Mouse (Mus musculus): ENCODE measurements around the gene Krtcap2. TPM values are rescaled to one million over a fixed set of nuclear protein-coding genes. Genes with fewer than 3 reads are reported as not detected.

Krtcap2 gene
- polyA plus RNA-seq, 1 experiment from 2014 or later, result 334 TPM

GRCm38 (mm10) chr3:89280606-89281511 is 35.1 kb downstream of the Krtcap2 start, which contains the start of gene Efna1:
TSS of gene Efna1 (minus strand) at chr3:89281142.
- Histone ChIP-seq H3K4me3 (ENCODE audit: low read length) (peak within 1 kb of the TSS; percentile 75), H3K4me1 (ENCODE audit: control insufficient read depth, insufficient read depth, low read length) (peaks cover 35% of the 10 kb centered on the region), H3K9me3 (ENCODE audit: control insufficient read depth, low read length) (no peaks in the 10 kb centered on the region), H3K4me2 (ENCODE audit: low read depth, low read length) (peak within 1 kb of the TSS; percentile 82), H3K9ac (ENCODE audit: low read depth, low read length) (peak within 1 kb of the TSS; percentile 87), H3K36me3 (ENCODE audit: control insufficient read depth, insufficient read depth, low read length) (no peaks in the 10 kb centered on the region), H3K27ac (ENCODE audit: low read length) (peak within 1 kb of the TSS; percentile 98), H3K27me3 (replicated peaks; ENCODE audit: control insufficient read depth, insufficient read depth, low read length) (no peaks in the 10 kb centered on the region)
- WGBS, result under 1% methylated on average over 52 of the region's 52 CpGs
- peak; percentile 85 for ATAC-seq

DNA sequence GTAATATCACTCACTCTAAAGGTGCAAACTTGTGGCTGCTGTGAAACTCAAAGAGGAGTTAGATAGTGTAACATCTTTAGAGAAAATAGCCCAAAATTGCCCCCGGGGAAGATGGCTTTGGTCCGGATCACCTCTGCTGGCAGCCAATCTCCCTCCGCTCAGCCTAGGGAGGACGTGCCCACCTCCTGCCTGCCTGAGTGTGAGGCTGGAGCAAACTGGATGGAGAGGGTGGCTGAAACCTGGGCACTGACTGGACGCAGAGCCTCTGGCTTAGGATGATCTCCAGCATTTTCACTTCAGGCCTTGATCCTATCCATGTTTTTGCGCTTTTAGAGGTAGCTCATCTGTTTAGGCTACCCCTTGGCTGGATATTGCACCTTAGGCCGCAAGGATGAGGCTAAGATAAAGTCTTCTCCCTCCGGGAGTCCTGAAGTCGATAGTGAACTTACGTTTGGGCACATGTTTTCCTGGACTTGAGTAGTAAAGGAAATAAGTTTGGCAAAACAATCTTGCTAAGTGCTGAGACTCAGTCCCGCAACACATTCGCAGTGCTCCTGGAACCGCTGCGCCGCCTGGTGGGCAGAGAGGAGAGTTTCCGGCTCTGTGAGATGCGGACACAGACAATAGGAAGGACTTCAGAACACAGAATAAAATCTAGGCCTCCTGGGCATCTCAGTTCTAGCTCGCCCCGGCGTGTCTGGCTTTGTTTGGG is 36.0 kb downstream of the Krtcap2 start:
- Histone ChIP-seq H3K27ac (ENCODE audit: low read length) (peak overlapping the region; percentile 98), H3K4me2 (ENCODE audit: low read depth, low read length) (peak overlapping the region; percentile 82), H3K4me3 (ENCODE audit: low read length) (peak overlapping the region; percentile 75; the same call in 1 of the 2 replicates), H3K27me3 (replicated peaks; ENCODE audit: control insufficient read depth, insufficient read depth, low read length) (no peaks in the 10 kb centered on the region), H3K9me3 (ENCODE audit: control insufficient read depth, low read length) (no peaks in the 10 kb centered on the region), H3K4me1 (ENCODE audit: control insufficient read depth, insufficient read depth, low read length) (peaks cover 31% of the 10 kb centered on the region), H3K36me3 (ENCODE audit: control insufficient read depth, insufficient read depth, low read length) (no peaks in the 10 kb centered on the region), H3K9ac (ENCODE audit: low read depth, low read length) (peak overlapping the region; percentile 87)
- no peak for ATAC-seq
- 13% methylated on average over 20 of the region's 20 CpGs for WGBS

GRCm38 (mm10) chr3:89282291-89282643 is 36.5 kb downstream of the Krtcap2 start:
- 26% methylated on average over 4 of the region's 4 CpGs for WGBS
- Histone ChIP-seq H3K4me2 (ENCODE audit: low read depth, low read length) (no peak overlapping the region), H3K27me3 (replicated peaks; ENCODE audit: control insufficient read depth, insufficient read depth, low read length) (no peaks in the 10 kb centered on the region), H3K4me3 (ENCODE audit: low read length) (no peak overlapping the region), H3K9ac (ENCODE audit: low read depth, low read length) (0 out of 2 replicates have a peak overlapping the region, but pooled peaks have one; percentile 34), H3K36me3 (ENCODE audit: control insufficient read depth, insufficient read depth, low read length) (no peaks in the 10 kb centered on the region), H3K9me3 (ENCODE audit: control insufficient read depth, low read length) (no peaks in the 10 kb centered on the region), H3K27ac (ENCODE audit: low read length) (no peak overlapping the region; the same call in 1 of the 2 replicates), H3K4me1 (ENCODE audit: control insufficient read depth, insufficient read depth, low read length) (peaks cover 26% of the 10 kb centered on the region)
- no peak for ATAC-seq

DNA sequence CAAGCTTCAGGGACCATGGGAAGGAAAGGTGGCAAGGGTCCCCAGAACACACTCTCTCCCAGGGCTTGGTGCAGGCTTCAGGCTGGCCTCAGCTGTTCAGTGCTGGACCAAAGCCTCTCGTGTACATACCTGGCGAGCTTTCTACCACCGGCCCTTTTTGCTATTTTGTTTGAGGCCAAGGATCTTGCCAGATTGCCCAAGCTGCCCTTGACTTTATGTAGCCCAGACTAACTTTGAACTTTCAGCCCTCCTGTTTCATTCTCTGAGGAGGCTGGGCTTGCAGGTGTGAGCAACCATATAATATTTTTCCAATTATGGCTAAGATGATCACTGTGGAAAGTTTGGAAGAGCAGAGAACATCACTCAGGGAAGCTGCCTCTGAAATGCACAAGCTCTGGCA is 38.5 kb downstream of the Krtcap2 start:
- WGBS, result 85% methylated on average over 3 of the region's 3 CpGs
- H3K4me1 ChIP-seq (ENCODE audit: control insufficient read depth, insufficient read depth, low read length), result peaks cover 21% of the 10 kb centered on the region
- no peak overlapping the region for H3K9ac ChIP-seq (ENCODE audit: low read depth, low read length)
- no peak overlapping the region for H3K27ac ChIP-seq (ENCODE audit: low read length)
- no peak overlapping the region for H3K4me2 ChIP-seq (ENCODE audit: low read depth, low read length)
- no peak overlapping the region for H3K4me3 ChIP-seq (ENCODE audit: low read length)
- no peak for ATAC-seq
- no peaks in the 10 kb centered on the region for H3K36me3 ChIP-seq (ENCODE audit: control insufficient read depth, insufficient read depth, low read length)
- no peaks in the 10 kb centered on the region for H3K27me3 ChIP-seq (replicated peaks; ENCODE audit: control insufficient read depth, insufficient read depth, low read length)
- H3K9me3 ChIP-seq (ENCODE audit: control insufficient read depth, low read length), result no peaks in the 10 kb centered on the region

DNA sequence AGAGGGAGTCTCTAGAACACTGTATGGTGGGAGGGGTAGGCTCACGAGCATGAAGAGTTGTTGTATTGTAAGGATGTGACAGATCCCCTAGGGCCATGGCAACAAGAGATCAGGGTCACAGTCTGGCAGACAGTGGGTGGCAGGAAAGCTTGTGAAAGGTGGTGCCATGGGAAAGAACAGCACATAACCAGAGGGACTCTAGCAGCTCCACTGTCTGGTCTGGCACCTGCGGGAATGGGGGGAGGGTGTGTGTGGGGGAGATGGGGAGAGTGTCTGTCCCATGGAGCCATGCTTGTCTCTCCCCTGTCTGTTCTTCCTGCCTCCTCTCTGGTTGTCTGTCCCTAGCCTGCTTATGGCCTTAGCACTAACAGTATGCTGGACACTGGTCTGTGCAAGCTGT is 39.8 kb downstream of the Krtcap2 start:
- Histone ChIP-seq H3K4me2 (ENCODE audit: low read depth, low read length) (no peak overlapping the region), H3K4me1 (ENCODE audit: control insufficient read depth, insufficient read depth, low read length) (peaks cover 17% of the 10 kb centered on the region), H3K4me3 (ENCODE audit: low read length) (no peak overlapping the region), H3K27me3 (replicated peaks; ENCODE audit: control insufficient read depth, insufficient read depth, low read length) (no peaks in the 10 kb centered on the region), H3K36me3 (ENCODE audit: control insufficient read depth, insufficient read depth, low read length) (no peaks in the 10 kb centered on the region), H3K27ac (ENCODE audit: low read length) (no peak overlapping the region; the same call in 1 of the 2 replicates), H3K9ac (ENCODE audit: low read depth, low read length) (no peak overlapping the region), H3K9me3 (ENCODE audit: control insufficient read depth, low read length) (no peaks in the 10 kb centered on the region)
- ATAC-seq, result no peak
- 52% methylated on average over 2 of the region's 2 CpGs for WGBS

DNA sequence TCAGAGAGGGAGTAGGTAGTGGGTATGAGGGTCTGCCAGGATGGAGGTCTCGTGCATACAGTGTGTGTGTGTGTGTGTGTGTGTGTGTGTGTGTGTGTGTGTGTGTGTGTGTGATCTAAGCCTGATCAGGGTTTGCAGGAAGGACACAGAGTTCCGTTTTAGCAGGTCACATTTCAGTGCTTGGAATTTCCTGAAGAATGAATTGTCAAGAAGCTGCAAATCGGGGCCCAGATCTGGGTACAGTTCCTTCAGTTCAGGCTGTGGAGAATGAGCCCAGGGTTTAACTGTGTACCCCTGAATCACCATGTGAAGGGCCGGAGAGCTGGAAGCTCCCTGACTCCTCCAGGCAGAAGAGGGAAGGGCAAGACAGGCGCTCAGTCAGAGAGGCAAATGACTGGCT is 41.5 kb downstream of the Krtcap2 start:
- no peaks in the 10 kb centered on the region for H3K27me3 ChIP-seq (replicated peaks; ENCODE audit: control insufficient read depth, insufficient read depth, low read length)
- no peak overlapping the region for H3K9ac ChIP-seq (ENCODE audit: low read depth, low read length)
- peaks cover 3% of the 10 kb centered on the region; the same call in 1 of the 2 replicates for H3K4me1 ChIP-seq (ENCODE audit: control insufficient read depth, insufficient read depth, low read length)
- H3K4me3 ChIP-seq (ENCODE audit: low read length), result no peak overlapping the region
- no peak overlapping the region for H3K4me2 ChIP-seq (ENCODE audit: low read depth, low read length)
- no peak for ATAC-seq
- H3K36me3 ChIP-seq (ENCODE audit: control insufficient read depth, insufficient read depth, low read length), result no peaks in the 10 kb centered on the region
- H3K9me3 ChIP-seq (ENCODE audit: control insufficient read depth, low read length), result no peaks in the 10 kb centered on the region
- peak overlapping the region; percentile 32; the same call in 1 of the 2 replicates for H3K27ac ChIP-seq (ENCODE audit: low read length)
- 60% methylated on average over 5 of the region's 5 CpGs for WGBS

DNA sequence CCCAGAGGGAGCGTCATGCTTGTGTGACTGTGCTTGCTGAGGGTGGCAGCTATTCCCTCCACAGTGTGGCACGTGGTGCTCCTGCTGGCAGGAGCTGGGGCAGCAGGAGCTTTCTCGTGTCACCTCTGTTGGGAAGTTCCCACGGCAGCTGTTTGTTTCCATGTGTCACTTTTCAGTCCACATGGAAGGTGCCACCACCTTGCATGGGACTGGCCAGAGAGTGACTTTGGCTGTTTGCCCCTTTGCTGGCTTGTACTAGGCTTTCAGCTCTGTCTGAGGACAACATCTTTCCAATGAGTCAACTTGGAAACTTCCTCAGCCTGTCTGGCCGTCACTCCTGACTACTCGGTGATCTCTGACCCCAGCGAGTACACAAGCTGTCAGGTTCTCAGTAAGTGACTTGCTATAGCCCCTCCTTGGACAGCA is 42.8 kb downstream of the Krtcap2 start:
- H3K4me1 ChIP-seq (ENCODE audit: control insufficient read depth, insufficient read depth, low read length), result peaks cover 3% of the 10 kb centered on the region; the same call in 1 of the 2 replicates
- H3K9ac ChIP-seq (ENCODE audit: low read depth, low read length), result no peak overlapping the region
- H3K27ac ChIP-seq (ENCODE audit: low read length), result no peak overlapping the region
- no peaks in the 10 kb centered on the region for H3K9me3 ChIP-seq (ENCODE audit: control insufficient read depth, low read length)
- peak; percentile 36; the same call in 1 of the 2 replicates for ATAC-seq
- H3K36me3 ChIP-seq (ENCODE audit: control insufficient read depth, insufficient read depth, low read length), result no peaks in the 10 kb centered on the region
- WGBS, result 40% methylated on average over 7 of the region's 7 CpGs
- H3K27me3 ChIP-seq (replicated peaks; ENCODE audit: control insufficient read depth, insufficient read depth, low read length), result no peaks in the 10 kb centered on the region
- H3K4me2 ChIP-seq (ENCODE audit: low read depth, low read length), result no peak overlapping the region
- H3K4me3 ChIP-seq (ENCODE audit: low read length), result no peak overlapping the region

- no peaks in the 10 kb centered on the region for H3K36me3 ChIP-seq (ENCODE audit: control insufficient read depth, insufficient read depth, low read length)
- peaks cover 8% of the 10 kb centered on the region for H3K4me1 ChIP-seq (ENCODE audit: control insufficient read depth, insufficient read depth, low read length)
- H3K9ac ChIP-seq (ENCODE audit: low read depth, low read length), result no peak overlapping the region
- no peak overlapping the region for H3K4me3 ChIP-seq (ENCODE audit: low read length)
- no peaks in the 10 kb centered on the region for H3K27me3 ChIP-seq (replicated peaks; ENCODE audit: control insufficient read depth, insufficient read depth, low read length)
- no peaks in the 10 kb centered on the region for H3K9me3 ChIP-seq (ENCODE audit: control insufficient read depth, low read length)
- no peak overlapping the region for H3K27ac ChIP-seq (ENCODE audit: low read length)
- H3K4me2 ChIP-seq (ENCODE audit: low read depth, low read length), result no peak overlapping the region
- no peak for ATAC-seq
- WGBS, result 56% methylated on average over 10 of the region's 10 CpGs
Measured at GRCm38 (mm10) chr3:89291874-89292273, 46.1 kb downstream of the Krtcap2 start.

DNA sequence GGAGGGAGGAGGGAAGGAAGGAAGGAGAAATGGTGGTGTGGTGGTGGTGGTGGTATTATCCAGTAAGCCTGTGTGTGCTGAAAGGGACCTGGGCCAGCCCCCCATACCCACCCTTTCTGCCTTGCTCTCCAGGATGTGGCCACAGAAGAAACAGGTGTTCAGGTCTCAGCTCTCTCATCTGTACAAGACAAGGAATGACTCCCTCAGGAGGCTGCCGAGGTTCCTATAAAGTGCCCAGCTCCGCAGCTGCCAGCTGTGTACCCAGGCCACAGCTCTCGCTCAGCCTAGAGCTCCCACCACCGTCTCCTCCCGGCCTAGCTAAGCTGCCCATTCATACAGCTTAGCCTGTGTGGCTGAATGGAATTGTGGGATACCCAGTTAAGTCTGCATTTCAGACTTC is 46.5 kb downstream of the Krtcap2 start:
- H3K4me2 ChIP-seq (ENCODE audit: low read depth, low read length), result no peak overlapping the region
- WGBS, result 74% methylated on average over 5 of the region's 5 CpGs

More for the DNA sequence above, 46.5 kb downstream of the Krtcap2 start:
- Histone ChIP-seq H3K36me3 (ENCODE audit: control insufficient read depth, insufficient read depth, low read length) (no peaks in the 10 kb centered on the region), H3K9me3 (ENCODE audit: control insufficient read depth, low read length) (no peaks in the 10 kb centered on the region), H3K9ac (ENCODE audit: low read depth, low read length) (no peak overlapping the region), H3K4me3 (ENCODE audit: low read length) (no peak overlapping the region), H3K27me3 (replicated peaks; ENCODE audit: control insufficient read depth, insufficient read depth, low read length) (no peaks in the 10 kb centered on the region), H3K27ac (ENCODE audit: low read length) (no peak overlapping the region), H3K4me1 (ENCODE audit: control insufficient read depth, insufficient read depth, low read length) (peaks cover 8% of the 10 kb centered on the region)
- ATAC-seq, result no peak

Data from intestine, embryonic 16.5 days (tissue).